Mouse (Mus musculus): ENCODE results near the gene Sele.

Gene Sele

GRCm38 (mm10) chr1:164073091-164073490 is 25.1 kb downstream of the Sele start:
- DNase-seq, result no peak

- DNase-seq, result no peak
Measured at GRCm38 (mm10) chr1:164073803-164074202, 25.8 kb downstream of the Sele start.

- no peak for DNase-seq
Measured at GRCm38 (mm10) chr1:164074606-164075140, 26.6 kb downstream of the Sele start.

DNA sequence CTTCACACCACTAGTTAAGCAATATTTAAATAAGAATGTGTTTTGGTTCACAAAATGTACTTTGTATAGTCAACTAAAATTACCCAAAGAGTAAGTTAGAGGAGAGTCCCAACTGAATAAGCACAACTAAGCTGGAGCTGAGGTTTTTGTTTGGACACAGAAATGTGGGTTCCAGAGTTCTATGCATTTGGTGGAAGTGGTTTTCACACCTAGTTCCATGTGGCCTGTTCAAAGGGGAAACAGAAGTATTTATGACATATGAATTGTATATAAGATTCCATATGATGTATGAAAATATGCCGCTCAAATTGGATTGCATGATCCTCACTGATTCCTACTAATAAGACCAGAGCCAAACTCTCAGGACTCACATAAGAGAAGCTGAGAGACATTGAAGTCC is 27.4 kb downstream of the Sele start:
- DNase-seq, result no peak

GRCm38 (mm10) chr1:164076441-164076840 is 28.4 kb downstream of the Sele start:
- no peak for DNase-seq

- no peak for DNase-seq
Measured at GRCm38 (mm10) chr1:164077031-164077430, 29.0 kb downstream of the Sele start.

DNA sequence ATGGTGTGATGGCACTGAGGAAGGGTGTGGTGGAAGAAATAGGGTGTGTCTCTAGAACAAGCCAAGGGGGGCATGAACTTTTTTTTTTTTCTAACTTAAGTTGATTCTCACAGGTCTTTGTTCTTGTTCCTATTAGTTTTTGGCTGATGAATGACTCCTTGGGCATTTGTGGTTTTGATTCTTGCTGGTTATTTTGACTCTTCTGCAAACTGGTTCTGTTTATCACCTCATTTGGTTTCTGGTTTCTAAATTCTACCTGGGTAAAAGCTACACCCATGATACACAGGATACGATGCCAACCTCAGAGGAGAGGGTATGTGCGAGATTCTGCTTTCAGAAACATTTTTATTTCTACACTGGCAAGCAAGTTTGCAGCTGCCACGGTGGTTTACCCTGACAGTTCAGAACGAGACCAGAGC is 30.3 kb downstream of the Sele start:
- no peak for DNase-seq

GRCm38 (mm10) chr1:164079091-164079490 is 31.1 kb downstream of the Sele start:
- no peak for DNase-seq

DNA sequence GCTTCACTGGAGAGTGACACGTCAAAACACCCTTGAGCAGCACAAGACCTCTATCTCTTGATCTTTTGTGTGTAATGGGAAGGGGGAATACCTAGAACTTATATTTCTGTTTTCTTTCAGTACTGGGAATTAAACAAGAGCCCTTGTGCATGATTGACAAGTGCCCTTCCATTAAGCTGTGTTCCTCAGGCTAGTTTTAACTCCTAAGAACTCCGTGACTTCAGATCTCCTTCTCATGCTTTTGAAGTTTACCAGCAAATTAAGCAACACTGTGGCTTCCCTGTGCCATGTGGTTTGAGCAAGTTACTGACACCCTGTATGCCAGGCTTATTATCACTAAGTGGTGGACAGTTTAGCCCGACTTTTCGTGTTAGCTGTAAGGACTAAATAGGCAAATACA is 35.0 kb downstream of the Sele start:
- no peak for DNase-seq

DNA sequence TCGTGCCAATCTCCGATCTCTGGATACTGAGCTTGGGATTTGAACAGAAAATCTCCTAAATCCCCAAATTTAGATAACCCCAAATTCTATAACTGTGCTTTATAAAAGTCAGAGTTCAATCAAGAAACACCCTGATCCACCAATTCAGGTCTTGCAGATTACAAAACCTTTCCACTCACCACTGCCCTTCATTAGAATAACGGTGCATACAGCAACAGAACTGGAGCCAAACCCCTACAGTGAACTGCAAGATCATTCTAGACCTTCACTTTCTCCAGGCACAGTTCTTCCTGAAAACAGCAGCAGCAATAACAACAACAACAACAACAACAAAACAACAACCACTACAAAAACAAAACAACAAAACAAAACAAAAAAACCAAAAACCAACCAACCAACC is 38.8 kb downstream of the Sele start:
- no peak for DNase-seq

- DNase-seq, result no peak
Measured at GRCm38 (mm10) chr1:164087872-164088271, 39.8 kb downstream of the Sele start.

- peak; percentile 7 to 20 for DNase-seq
Measured at GRCm38 (mm10) chr1:164096780-164097179, 48.7 kb downstream of the Sele start.

GRCm38 (mm10) chr1:164097911-164098310 is 49.9 kb downstream of the Sele start:
- DNase-seq, result no peak

DNA sequence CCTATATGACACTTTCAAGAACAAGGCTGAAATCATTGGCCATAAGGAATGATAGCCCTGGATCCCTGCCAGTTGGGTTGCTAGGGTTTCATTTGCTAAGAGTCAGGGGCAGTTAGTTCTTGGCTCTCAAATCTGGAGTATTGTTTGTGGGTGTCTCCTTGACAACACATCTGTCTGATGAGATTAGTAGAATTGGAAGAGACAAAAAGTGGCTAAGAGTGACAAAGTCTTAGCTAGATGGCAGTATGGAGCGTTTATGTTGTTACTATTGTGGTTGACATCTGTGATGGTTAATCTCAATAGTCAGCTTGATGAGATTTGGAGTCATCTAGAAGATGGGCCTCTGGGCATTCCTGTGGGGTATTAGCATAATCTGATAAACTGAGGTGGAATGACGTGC is 50.3 kb downstream of the Sele start:
- DNase-seq, result no peak
